Mouse (Mus musculus) ES-E14 (cell line): ENCODE data around the gene Hpf1.

Source experiments
- CHD2 ChIP-seq: IDR thresholded peaks from 2 replicates; pipeline ENCODE4 v1.6.1; 2014; ENCODE audit warnings: mild to moderate bottlenecking, low read depth, low read length, inconsistent platforms
- HCFC1 ChIP-seq: IDR thresholded peaks from 2 replicates; pipeline ENCODE4 v1.6.1; 2012; ENCODE audit warnings: low read length, inconsistent platforms, borderline replicate concordance; ENCODE audit not compliant: insufficient read depth
- MAFK ChIP-seq: IDR thresholded peaks from 2 replicates; pipeline ENCODE4 v1.6.1; 2014; ENCODE audit warnings: mild to moderate bottlenecking, low read depth, low read length, inconsistent platforms; ENCODE audit not compliant: insufficient read depth
- ZC3H11A ChIP-seq: IDR thresholded peaks from 2 replicates; pipeline ENCODE4 v1.6.1; 2012; ENCODE audit warnings: low read depth, mild to moderate bottlenecking, inconsistent platforms, low read length, borderline replicate concordance
- ZNF384 ChIP-seq: IDR thresholded peaks from 2 replicates; pipeline ENCODE4 v1.6.1; 2012; ENCODE audit warnings: low read depth, low read length, inconsistent platforms

GRCm38 (mm10) chr8:60954281-60955014, 64.2 kb downstream of the Hpf1 start:
- TF ChIP-seq HCFC1 (no peak), CHD2 (no peak), MAFK (no peak), ZC3H11A (no peak), ZNF384 (no peak)
